Mouse (Mus musculus): ENCODE measurements at regions not wholly inside any gene's neighbourhood (a gene's known extent, or its start where the extent isn't known, plus 50 kb on each side); places are given as distances from the start of the nearest gene placed in this dataset.

DNA sequence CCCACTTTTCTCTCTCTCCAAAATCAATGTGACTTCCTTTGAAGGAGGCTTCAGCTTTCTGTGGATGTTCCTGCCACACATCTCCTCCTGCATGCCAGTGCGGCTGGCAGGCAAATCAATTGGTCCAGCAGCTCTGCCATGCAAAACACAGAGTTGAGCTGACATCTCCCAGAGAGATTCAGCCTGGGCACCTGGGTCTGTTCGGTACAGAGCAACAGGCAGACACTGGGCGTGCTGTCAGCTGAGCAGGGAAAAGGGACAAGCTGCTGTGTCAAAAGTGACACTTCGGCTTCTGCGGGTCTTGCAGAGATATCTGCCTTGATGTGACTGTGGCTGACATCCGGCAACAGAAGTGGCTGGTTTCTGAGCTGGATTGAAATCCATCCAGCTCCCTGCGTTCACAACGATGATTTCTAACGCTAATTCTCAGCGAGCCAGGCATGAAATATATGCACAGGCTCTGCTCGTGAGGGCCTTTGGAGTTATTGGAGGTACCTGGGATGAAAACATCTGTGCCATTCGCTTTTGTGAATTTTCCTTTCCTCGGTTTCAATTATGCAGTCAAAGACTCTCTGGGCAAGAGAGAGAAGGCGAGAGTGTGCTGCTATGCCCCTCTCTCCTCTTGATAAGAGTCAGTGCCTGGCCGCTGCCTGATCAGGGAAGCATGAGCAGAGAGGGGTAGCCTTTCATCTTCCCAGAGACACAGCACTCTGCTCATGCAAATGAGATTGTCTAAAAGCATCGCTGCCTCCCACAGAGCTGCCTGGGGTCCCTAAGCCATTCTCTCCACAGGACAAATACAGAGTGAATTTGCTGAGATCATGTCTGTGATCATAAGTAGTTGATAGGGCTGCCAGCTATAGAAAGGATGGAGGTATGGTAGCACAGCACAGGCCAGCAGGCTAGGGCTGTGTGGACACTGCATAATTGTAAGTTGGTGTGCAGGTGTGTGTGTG, 295.4 kb upstream of the Myt1l start:
- H3K36me3 ChIP-seq = no peaks in the 10 kb centered on the region
- H3K4me3 ChIP-seq (replicated peaks) = no peak overlapping the region
- H3K4me1 ChIP-seq (replicated peaks) = no peaks in the 10 kb centered on the region
- H3K4me2 ChIP-seq = no peak overlapping the region
- no peak overlapping the region for H3K9ac ChIP-seq
- no peaks in the 10 kb centered on the region for H3K9me3 ChIP-seq (replicated peaks)
- WGBS (ENCODE audit: insufficient replicate concordance) = 35% methylated on average over 16 of the region's 16 CpGs
- H3K27ac ChIP-seq = no peak overlapping the region
- DNase-seq (no peak), ATAC-seq (ENCODE audit: low read depth) (no peak)
- no peaks in the 10 kb centered on the region for H3K27me3 ChIP-seq

DNA sequence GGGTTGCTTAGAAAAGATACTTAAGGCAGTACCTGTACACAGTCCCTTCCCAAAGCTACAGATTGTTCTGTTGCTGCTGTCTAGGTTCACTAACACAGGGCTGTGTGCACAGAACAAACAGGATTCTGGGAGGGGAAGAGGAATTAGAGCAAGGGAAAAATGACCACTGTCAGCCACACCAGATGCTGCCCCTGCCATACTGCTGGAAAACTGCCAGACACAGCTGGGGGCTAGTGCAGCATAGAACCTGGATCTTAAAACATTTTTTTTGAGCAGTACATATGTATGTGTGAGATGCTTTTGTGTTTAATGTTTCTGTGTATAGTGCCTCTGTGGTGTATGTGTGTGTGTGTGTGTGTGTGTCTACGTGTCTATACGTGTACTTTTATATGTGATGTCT, 291.7 kb upstream of the Myt1l start:
- no peaks in the 10 kb centered on the region for H3K4me1 ChIP-seq (replicated peaks)
- no peak for DNase-seq
- H3K4me2 ChIP-seq = no peak overlapping the region
- H3K27me3 ChIP-seq = no peaks in the 10 kb centered on the region
- H3K4me3 ChIP-seq (replicated peaks) = no peak overlapping the region
- H3K9me3 ChIP-seq (replicated peaks) = no peaks in the 10 kb centered on the region
- H3K27ac ChIP-seq = no peak overlapping the region
- no peak overlapping the region for H3K9ac ChIP-seq
- 78% methylated on average over 2 of the region's 2 CpGs for WGBS (ENCODE audit: insufficient replicate concordance)
- H3K36me3 ChIP-seq = no peaks in the 10 kb centered on the region
- no peak for ATAC-seq (ENCODE audit: low read depth)

DNA sequence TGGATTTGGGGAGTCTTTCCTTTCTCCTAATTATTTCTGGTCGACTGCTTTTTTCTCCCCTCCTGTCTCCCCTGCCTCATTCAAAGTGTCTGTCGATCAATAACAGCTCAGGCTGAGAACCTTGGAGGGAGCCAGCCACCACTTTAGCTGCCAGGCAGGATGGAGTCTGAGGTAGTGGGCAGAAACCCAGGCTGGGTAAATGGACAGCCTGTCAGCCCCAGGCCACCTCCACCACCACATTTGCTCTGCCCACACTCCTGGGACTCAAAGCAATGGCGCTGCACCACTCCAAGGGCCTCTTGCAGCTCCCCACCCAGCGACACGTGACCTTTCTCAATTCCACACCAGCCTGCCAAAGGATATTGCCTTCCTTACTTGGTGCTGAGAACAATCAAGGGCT, 290.7 kb upstream of the Myt1l start:
- H3K27ac ChIP-seq = no peak overlapping the region
- ATAC-seq (ENCODE audit: low read depth) = no peak
- H3K4me3 ChIP-seq (replicated peaks) = no peak overlapping the region
- no peak for DNase-seq
- H3K4me1 ChIP-seq (replicated peaks) = no peaks in the 10 kb centered on the region
- 42% methylated on average over 5 of the region's 5 CpGs for WGBS (ENCODE audit: insufficient replicate concordance)
- H3K27me3 ChIP-seq = no peaks in the 10 kb centered on the region
- H3K36me3 ChIP-seq = no peaks in the 10 kb centered on the region
- no peak overlapping the region for H3K9ac ChIP-seq
- no peak overlapping the region for H3K4me2 ChIP-seq
- no peaks in the 10 kb centered on the region for H3K9me3 ChIP-seq (replicated peaks)

DNA sequence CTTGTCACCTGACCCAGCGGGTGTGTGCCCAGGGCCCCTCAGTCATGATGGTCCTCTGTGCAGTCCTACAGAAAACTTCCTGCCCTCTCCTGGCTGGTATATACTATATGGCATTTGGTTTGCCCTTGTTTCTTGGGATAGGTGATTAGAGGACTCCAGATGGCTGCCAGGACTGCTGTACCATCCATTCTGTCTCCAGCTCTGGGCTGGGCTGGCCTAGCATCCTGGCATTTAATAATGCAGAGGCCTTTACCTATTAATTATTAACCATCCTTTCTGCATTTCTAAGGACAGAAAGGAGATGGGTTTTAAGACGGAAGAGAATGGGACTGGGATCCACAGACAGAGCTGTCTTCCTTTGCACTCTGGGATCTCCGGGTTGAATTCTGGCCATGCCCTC, 288.7 kb upstream of the Myt1l start:
- WGBS (ENCODE audit: insufficient replicate concordance) = 54% methylated on average over 3 of the region's 3 CpGs
- no peak overlapping the region for H3K4me3 ChIP-seq (replicated peaks)
- no peak for ATAC-seq (ENCODE audit: low read depth)

GRCm38 (mm10) chr12:29239975-29240374, 288.2 kb upstream of the Myt1l start:
- Histone ChIP-seq H3K4me1 (replicated peaks) (no peaks in the 10 kb centered on the region), H3K9me3 (replicated peaks) (no peaks in the 10 kb centered on the region), H3K9ac (no peak overlapping the region), H3K27me3 (no peaks in the 10 kb centered on the region), H3K4me2 (no peak overlapping the region), H3K36me3 (no peaks in the 10 kb centered on the region), H3K4me3 (replicated peaks) (no peak overlapping the region), H3K27ac (no peak overlapping the region)
- WGBS (ENCODE audit: insufficient replicate concordance) = 21% methylated on average over 5 of the region's 5 CpGs
- DNase-seq (no peak), ATAC-seq (ENCODE audit: low read depth) (no peak)

More for the DNA sequence above, 288.7 kb upstream of the Myt1l start:
- DNase-seq = no peak
- Histone ChIP-seq H3K4me1 (replicated peaks) (no peaks in the 10 kb centered on the region), H3K9ac (no peak overlapping the region), H3K27me3 (no peaks in the 10 kb centered on the region), H3K9me3 (replicated peaks) (no peaks in the 10 kb centered on the region), H3K27ac (no peak overlapping the region), H3K4me2 (no peak overlapping the region), H3K36me3 (no peaks in the 10 kb centered on the region)

DNA sequence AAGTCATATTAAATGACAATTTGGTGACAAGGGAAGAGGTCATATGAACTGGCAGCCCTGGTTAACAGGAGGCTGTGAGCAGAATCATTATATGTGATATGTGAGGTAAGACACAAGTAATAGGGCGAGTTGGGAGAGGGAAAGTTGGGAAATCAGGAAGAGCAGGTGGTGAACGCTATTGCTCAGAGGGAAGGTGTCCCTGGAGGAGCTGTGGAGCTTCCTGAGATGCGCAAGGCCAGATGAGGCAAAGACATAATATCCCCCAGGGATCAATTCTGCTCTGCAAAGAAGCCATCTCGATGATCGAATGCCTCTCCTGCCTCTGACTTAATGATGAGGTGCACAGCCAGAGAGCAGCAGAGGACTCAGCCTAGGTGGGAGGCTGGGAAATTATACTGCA, 285.1 kb upstream of the Myt1l start:
- ATAC-seq (ENCODE audit: low read depth) (no peak), DNase-seq (no peak)
- Histone ChIP-seq H3K27ac (no peak overlapping the region), H3K27me3 (no peaks in the 10 kb centered on the region), H3K36me3 (no peaks in the 10 kb centered on the region), H3K9me3 (replicated peaks) (no peaks in the 10 kb centered on the region), H3K4me1 (replicated peaks) (no peaks in the 10 kb centered on the region), H3K4me2 (no peak overlapping the region), H3K4me3 (replicated peaks) (no peak overlapping the region), H3K9ac (no peak overlapping the region)
- 62% methylated on average over 5 of the region's 5 CpGs for WGBS (ENCODE audit: insufficient replicate concordance)

- 54% methylated on average over 3 of the region's 3 CpGs for WGBS (ENCODE audit: insufficient replicate concordance)
- no peaks in the 10 kb centered on the region for H3K9me3 ChIP-seq (replicated peaks)
Measured at GRCm38 (mm10) chr12:29246041-29246440, 282.1 kb upstream of the Myt1l start.

DNA sequence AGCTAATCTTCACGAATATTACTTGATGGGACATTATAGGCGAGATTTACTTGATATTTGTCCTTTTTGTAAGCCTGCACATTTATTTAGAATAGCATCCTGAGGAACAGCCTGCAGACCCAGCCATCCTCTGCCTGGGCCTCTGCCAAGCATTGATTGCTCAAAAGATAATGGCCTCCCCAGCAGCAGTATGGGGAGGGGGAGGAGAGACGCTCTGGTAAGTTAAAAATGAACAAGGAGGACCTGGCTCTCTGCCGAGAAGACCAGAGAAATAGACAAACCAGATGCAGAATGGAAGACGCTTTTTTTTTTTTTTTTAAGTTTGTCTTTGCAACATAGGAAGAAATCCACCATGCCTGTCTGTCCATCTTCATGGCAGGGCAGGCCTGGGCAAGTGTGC, 280.8 kb upstream of the Myt1l start:
- Histone ChIP-seq H3K9me3 (replicated peaks) (no peaks in the 10 kb centered on the region), H3K9ac (no peak overlapping the region), H3K27ac (no peak overlapping the region), H3K36me3 (no peaks in the 10 kb centered on the region), H3K4me2 (no peak overlapping the region), H3K4me3 (replicated peaks) (no peak overlapping the region), H3K27me3 (no peaks in the 10 kb centered on the region), H3K4me1 (replicated peaks) (no peaks in the 10 kb centered on the region)
- DNase-seq (no peak), ATAC-seq (ENCODE audit: low read depth) (no peak)
- 48% methylated on average over 5 of the region's 5 CpGs for WGBS (ENCODE audit: insufficient replicate concordance)

More at GRCm38 (mm10) chr12:29246041-29246440, 282.1 kb upstream of the Myt1l start:
- H3K27me3 ChIP-seq = no peaks in the 10 kb centered on the region
- DNase-seq (no peak), ATAC-seq (ENCODE audit: low read depth) (no peak)
- no peak overlapping the region for H3K4me2 ChIP-seq
- H3K4me3 ChIP-seq (replicated peaks) = no peak overlapping the region
- no peaks in the 10 kb centered on the region for H3K4me1 ChIP-seq (replicated peaks)
- no peaks in the 10 kb centered on the region for H3K36me3 ChIP-seq
- H3K9ac ChIP-seq = no peak overlapping the region
- H3K27ac ChIP-seq = no peak overlapping the region

GRCm38 (mm10) chr12:29248459-29248858, 279.7 kb upstream of the Myt1l start:
- H3K9ac ChIP-seq = no peak overlapping the region
- 72% methylated on average over 10 of the region's 10 CpGs for WGBS (ENCODE audit: insufficient replicate concordance)
- H3K9me3 ChIP-seq (replicated peaks) = no peaks in the 10 kb centered on the region
- no peak overlapping the region for H3K4me3 ChIP-seq (replicated peaks)
- DNase-seq (no peak), ATAC-seq (ENCODE audit: low read depth) (no peak)
- no peaks in the 10 kb centered on the region for H3K36me3 ChIP-seq
- no peaks in the 10 kb centered on the region for H3K27me3 ChIP-seq
- H3K4me1 ChIP-seq (replicated peaks) = no peaks in the 10 kb centered on the region
- H3K27ac ChIP-seq = no peak overlapping the region
- H3K4me2 ChIP-seq = no peak overlapping the region

GRCm38 (mm10) chr12:29256103-29256502, 272.1 kb upstream of the Myt1l start:
- H3K4me3 ChIP-seq (replicated peaks) = no peak overlapping the region
- no peaks in the 10 kb centered on the region for H3K27me3 ChIP-seq
- no peak for DNase-seq
- H3K27ac ChIP-seq = no peak overlapping the region
- no peaks in the 10 kb centered on the region for H3K9me3 ChIP-seq (replicated peaks)
- no peaks in the 10 kb centered on the region for H3K36me3 ChIP-seq
- WGBS (ENCODE audit: insufficient replicate concordance) = 58% methylated on average over 4 of the region's 4 CpGs
- ATAC-seq (ENCODE audit: low read depth) = no peak
- H3K9ac ChIP-seq = no peak overlapping the region
- H3K4me2 ChIP-seq = no peak overlapping the region
- peaks cover 5% of the 10 kb centered on the region for H3K4me1 ChIP-seq (replicated peaks)

DNA sequence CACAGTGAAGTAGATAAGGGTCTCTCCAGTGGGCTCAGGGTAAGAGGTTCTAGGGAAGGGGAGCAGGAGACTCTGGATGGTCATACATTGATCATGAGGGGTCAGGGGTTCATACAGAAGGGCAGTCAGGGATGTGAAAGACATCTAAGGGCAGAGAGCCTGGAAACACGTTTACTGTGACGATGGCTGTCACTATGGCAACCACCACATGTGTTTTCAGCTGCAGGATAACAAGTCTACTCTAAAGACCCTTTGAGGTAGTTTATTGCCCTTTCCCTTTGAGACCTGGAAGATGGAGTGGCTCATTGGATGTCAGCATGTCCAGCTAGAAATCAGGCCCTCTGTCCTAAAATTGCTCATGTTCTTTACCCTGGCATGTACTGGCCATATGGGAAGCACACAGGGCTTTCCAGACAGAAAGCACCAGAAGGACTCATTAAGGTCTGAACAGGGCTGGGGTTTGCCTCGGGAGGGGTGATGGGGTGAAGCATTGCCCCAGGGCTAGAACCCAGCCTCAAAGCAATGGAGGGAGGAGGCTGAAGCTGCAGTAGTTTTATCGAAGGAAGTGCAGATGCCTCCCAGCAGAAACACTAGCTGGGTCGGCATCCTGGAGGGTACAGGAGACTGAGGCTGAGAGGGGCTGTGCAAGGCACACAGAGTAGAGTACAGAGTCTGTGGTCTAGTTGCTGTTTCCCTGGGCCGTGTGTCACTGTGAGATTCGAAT, 271.0 kb upstream of the Myt1l start:
- H3K36me3 ChIP-seq = no peaks in the 10 kb centered on the region
- ATAC-seq (ENCODE audit: low read depth) = no peak
- no peak for DNase-seq
- H3K27ac ChIP-seq = no peak overlapping the region
- H3K4me3 ChIP-seq (replicated peaks) = no peak overlapping the region
- 31% methylated on average over 7 of the region's 7 CpGs for WGBS (ENCODE audit: insufficient replicate concordance)
- H3K4me2 ChIP-seq = no peak overlapping the region
- H3K4me1 ChIP-seq (replicated peaks) = peaks cover 5% of the 10 kb centered on the region
- no peak overlapping the region for H3K9ac ChIP-seq
- no peaks in the 10 kb centered on the region for H3K27me3 ChIP-seq
- H3K9me3 ChIP-seq (replicated peaks) = no peaks in the 10 kb centered on the region

All from liver, embryonic 13.5 days (tissue).